Mouse (Mus musculus) limb, embryonic 10.5 days (tissue): Measurements from ENCODE around the gene Vkorc1. TPM values are rescaled to one million over a fixed set of nuclear protein-coding genes. Genes with fewer than 3 reads are reported as not detected.

Source experiments
- DNase-seq: peaks from one replicate; pipeline ENCODE4 v3.0.0-alpha.2; 2017; ENCODE audit warnings: low spot score
- H3K27ac ChIP-seq: fragments of 300-500 bp; sonication (generic); 2 replicates; pipeline ENCODE4 v1.5.1; 2016; ENCODE audit warnings: mild to moderate bottlenecking
- H3K27me3 ChIP-seq: fragments of 300-500 bp; sonication (generic); 2 replicates; pipeline ENCODE4 v1.6.1; 2016; ENCODE audit warnings: low read depth, mild to moderate bottlenecking; ENCODE audit not compliant: poor library complexity, severe bottlenecking
- H3K36me3 ChIP-seq: fragments of 300-500 bp; sonication (generic); 2 replicates; pipeline ENCODE4 v1.6.1; 2016; ENCODE audit warnings: mild to moderate bottlenecking, moderate library complexity
- H3K4me1 ChIP-seq: fragments of 300-500 bp; sonication (generic); 2 replicates; pipeline ENCODE4 v1.6.1; 2016
- H3K4me3 ChIP-seq: fragments of 300-500 bp; sonication (generic); 2 replicates; pipeline ENCODE4 v1.5.1; 2016; ENCODE audit warnings: mild to moderate bottlenecking, moderate library complexity
- H3K9me3 ChIP-seq: fragments of 300-500 bp; sonication (generic); replicated peaks from 2 replicates; pipeline ENCODE4 v1.6.1; 2016; ENCODE audit warnings: mild to moderate bottlenecking
- WGBS: fragments of 180-500 bp; shearing (Covaris S2); methylation state at CpG from one replicate; pipeline ENCODE4 v1.1.7; 2016; 5-methylcytosine and 5-hydroxymethylcytosine counted together
- polyA plus RNA-seq: library from polyadenylated mRNA; unstranded; fragments of >200 nt; fragmentation: Nextera tagmentation; extraction: Ambion mirVana; gene quantifications from 2 replicates; pipeline ENCODE4 v1.2.1, GENCODE M21; 2016

Gene Vkorc1
- polyA plus RNA-seq, 1 experiment from 2014 or later, result 51.8 TPM

- Histone ChIP-seq H3K4me1 (peaks cover 31% of the 10 kb centered on the region), H3K27me3 (peaks cover 35% of the 10 kb centered on the region), H3K36me3 (peaks cover 45% of the 10 kb centered on the region), H3K27ac (no peak overlapping the region), H3K9me3 (no peaks in the 10 kb centered on the region), H3K4me3 (no peak overlapping the region)
- no peak for DNase-seq
- WGBS, result 90% methylated on average over 11 of the region's 11 CpGs
Observed at GRCm38 (mm10) chr7:127927726-127928125, 32.3 kb upstream of the Vkorc1 start.

GRCm38 (mm10) chr7:127926846-127927245, 31.4 kb upstream of the Vkorc1 start:
- Histone ChIP-seq H3K4me3 (no peak overlapping the region), H3K36me3 (peaks cover 54% of the 10 kb centered on the region), H3K27me3 (peaks cover 35% of the 10 kb centered on the region), H3K4me1 (peaks cover 24% of the 10 kb centered on the region), H3K9me3 (no peaks in the 10 kb centered on the region), H3K27ac (no peak overlapping the region)
- DNase-seq, result no peak
- 87% methylated on average over 11 of the region's 11 CpGs for WGBS

GRCm38 (mm10) chr7:127926066-127926465, 30.6 kb upstream of the Vkorc1 start:
- peaks cover 35% of the 10 kb centered on the region for H3K27me3 ChIP-seq
- no peak overlapping the region for H3K4me3 ChIP-seq
- no peak overlapping the region for H3K27ac ChIP-seq
- H3K36me3 ChIP-seq, result peaks cover 61% of the 10 kb centered on the region
- H3K9me3 ChIP-seq, result no peaks in the 10 kb centered on the region
- H3K4me1 ChIP-seq, result peaks cover 16% of the 10 kb centered on the region
- WGBS, result 92% methylated on average over 8 of the region's 8 CpGs
- no peak for DNase-seq

- 69% methylated on average over 5 of the region's 5 CpGs for WGBS
- H3K9me3 ChIP-seq, result no peaks in the 10 kb centered on the region
- no peak overlapping the region for H3K27ac ChIP-seq
- no peak overlapping the region for H3K4me3 ChIP-seq
- H3K4me1 ChIP-seq, result peaks cover 16% of the 10 kb centered on the region
- peaks cover 30% of the 10 kb centered on the region for H3K27me3 ChIP-seq
- peaks cover 69% of the 10 kb centered on the region for H3K36me3 ChIP-seq
- DNase-seq, result no peak
Observed at GRCm38 (mm10) chr7:127925252-127925651, 29.8 kb upstream of the Vkorc1 start.

GRCm38 (mm10) chr7:127923714-127924113, 28.3 kb upstream of the Vkorc1 start:
- peaks cover under 1% of the 10 kb centered on the region; the same call in 1 of the 2 replicates for H3K4me1 ChIP-seq
- no peaks in the 10 kb centered on the region for H3K9me3 ChIP-seq
- H3K27me3 ChIP-seq, result peaks cover 14% of the 10 kb centered on the region
- no peak overlapping the region for H3K4me3 ChIP-seq
- peaks cover 83% of the 10 kb centered on the region for H3K36me3 ChIP-seq
- DNase-seq, result no peak
- 89% methylated on average over 5 of the region's 5 CpGs for WGBS
- H3K27ac ChIP-seq, result no peak overlapping the region

GRCm38 (mm10) chr7:127922451-127923275, 27.2 kb upstream of the Vkorc1 start:
- no peaks in the 10 kb centered on the region for H3K9me3 ChIP-seq
- no peak overlapping the region for H3K4me3 ChIP-seq
- WGBS, result 83% methylated on average over 6 of the region's 6 CpGs
- peaks cover 4% of the 10 kb centered on the region for H3K27me3 ChIP-seq
- DNase-seq, result no peak
- H3K27ac ChIP-seq, result no peak overlapping the region
- H3K4me1 ChIP-seq, result no peaks in the 10 kb centered on the region
- peaks cover 89% of the 10 kb centered on the region for H3K36me3 ChIP-seq

GRCm38 (mm10) chr7:127921516-127921915, 26.1 kb upstream of the Vkorc1 start:
- Histone ChIP-seq H3K9me3 (no peaks in the 10 kb centered on the region), H3K27me3 (no peaks in the 10 kb centered on the region), H3K36me3 (peaks cover 92% of the 10 kb centered on the region), H3K4me3 (no peak overlapping the region), H3K27ac (no peak overlapping the region), H3K4me1 (no peaks in the 10 kb centered on the region)
- DNase-seq, result no peak
- WGBS, result 70% methylated on average over 8 of the region's 8 CpGs

GRCm38 (mm10) chr7:127919290-127919689, 23.9 kb upstream of the Vkorc1 start:
- WGBS, result 77% methylated on average over 7 of the region's 7 CpGs
- Histone ChIP-seq H3K27ac (no peak overlapping the region), H3K4me3 (no peak overlapping the region), H3K27me3 (no peaks in the 10 kb centered on the region), H3K9me3 (no peaks in the 10 kb centered on the region), H3K36me3 (peaks cover 90% of the 10 kb centered on the region), H3K4me1 (no peaks in the 10 kb centered on the region)
- no peak for DNase-seq

GRCm38 (mm10) chr7:127918203-127918602, 22.8 kb upstream of the Vkorc1 start:
- H3K36me3 ChIP-seq, result peaks cover 80% of the 10 kb centered on the region
- H3K4me3 ChIP-seq, result no peak overlapping the region
- H3K27ac ChIP-seq, result no peak overlapping the region
- peak; percentile 54 for DNase-seq
- peaks cover 3% of the 10 kb centered on the region for H3K4me1 ChIP-seq
- no peaks in the 10 kb centered on the region for H3K27me3 ChIP-seq
- 59% methylated on average over 3 of the region's 3 CpGs for WGBS
- no peaks in the 10 kb centered on the region for H3K9me3 ChIP-seq

- no peak for DNase-seq
- H3K4me1 ChIP-seq, result peaks cover 12% of the 10 kb centered on the region
- H3K4me3 ChIP-seq, result no peak overlapping the region
- H3K36me3 ChIP-seq, result peaks cover 53% of the 10 kb centered on the region
- no peak overlapping the region for H3K27ac ChIP-seq
- no peaks in the 10 kb centered on the region for H3K27me3 ChIP-seq
- H3K9me3 ChIP-seq, result no peaks in the 10 kb centered on the region
- WGBS, result 85% methylated on average over 12 of the region's 12 CpGs
Observed at GRCm38 (mm10) chr7:127915293-127915692, 19.9 kb upstream of the Vkorc1 start.

GRCm38 (mm10) chr7:127912938-127913337, 17.5 kb upstream of the Vkorc1 start:
- WGBS, result 38% methylated on average over 4 of the region's 4 CpGs
- no peak for DNase-seq
- Histone ChIP-seq H3K9me3 (no peaks in the 10 kb centered on the region), H3K4me1 (peaks cover 12% of the 10 kb centered on the region), H3K4me3 (peak overlapping the region; percentile 87), H3K36me3 (peaks cover 55% of the 10 kb centered on the region), H3K27me3 (no peaks in the 10 kb centered on the region), H3K27ac (peak overlapping the region; percentile 88)

GRCm38 (mm10) chr7:127912190-127912871, 16.9 kb upstream of the Vkorc1 start, which contains the start of gene Kat8:
Gene Kat8, plus strand, starts transcription at chr7:127912516.
- Histone ChIP-seq H3K36me3 (peaks cover 56% of the 10 kb centered on the region), H3K4me1 (peaks cover 12% of the 10 kb centered on the region), H3K27me3 (no peaks in the 10 kb centered on the region), H3K9me3 (no peaks in the 10 kb centered on the region), H3K27ac (peak within 1 kb of the TSS; percentile 88), H3K4me3 (peak within 1 kb of the TSS; percentile 87)
- 1% methylated on average over 40 of the region's 40 CpGs for WGBS
- DNase-seq, result peak; percentile 93

- 91% methylated on average over 4 of the region's 4 CpGs for WGBS
- no peaks in the 10 kb centered on the region for H3K27me3 ChIP-seq
- H3K9me3 ChIP-seq, result no peaks in the 10 kb centered on the region
- H3K4me3 ChIP-seq, result no peak overlapping the region
- no peak overlapping the region for H3K27ac ChIP-seq
- peaks cover 53% of the 10 kb centered on the region for H3K36me3 ChIP-seq
- no peak for DNase-seq
- H3K4me1 ChIP-seq, result peaks cover 29% of the 10 kb centered on the region
Observed at GRCm38 (mm10) chr7:127908656-127909055, 13.2 kb upstream of the Vkorc1 start.
